13 mouse cellular contexts compared by ENCODE assay signal in genomic region chr19:10909087-10909721, GRCm38 (mm10). TPM values are rescaled to one million over a fixed set of nuclear protein-coding genes. Genes with fewer than 3 reads are reported as not detected.
DNase-seq lines count a peak whose midpoint lies in the region; ATAC-seq and TF ChIP-seq lines count a peak whose summit lies in the region.
"Had no signal": no experiment of that assay in that cellular context is flagged by ENCODE, and none has a peak within 500 bp of the region (broad histone marks: within the 10 kb centered on the region; RNA-seq: fewer than 3 reads in every experiment).

No protein-coding gene starts in this region.

- peak; percentile 11; the same call in 1 of the 2 replicates for ATAC-seq in kidney, embryonic 16.5 days (ENCODE audit: low FRiP score, low TSS enrichment)
- peak; percentile 67 for ATAC-seq in embryonic facial prominence, embryonic 14.5 days (ENCODE audit: low read depth)
- ATAC-seq in intestine, embryonic 14.5 days (replicated peaks; ENCODE audit: low FRiP score, low TSS enrichment, low read depth) = peak; percentile 38; the same call in 1 of the 2 replicates
- ATAC-seq in hindbrain, postnatal 0 days = no peak

- H3K27ac ChIP-seq in kidney, embryonic 16.5 days (ENCODE audit: low read length) = peak overlapping the region; percentile 80
- peak overlapping the region; percentile 84 for H3K27ac ChIP-seq in embryonic facial prominence, embryonic 14.5 days (replicated peaks; ENCODE audit: low read depth, low read length)
- peak overlapping the region; percentile 77 for H3K27ac ChIP-seq in intestine, embryonic 14.5 days (ENCODE audit: low read depth)
- no peak overlapping the region for H3K27ac ChIP-seq in hindbrain, postnatal 0 days
- H3K27ac ChIP-seq: macrophage; neural tube, embryonic 15.5 days had no signal

- no peaks in the 10 kb centered on the region for H3K9me3 ChIP-seq in kidney, embryonic 16.5 days (ENCODE audit: low read length)
- H3K9me3 ChIP-seq in embryonic facial prominence, embryonic 14.5 days (ENCODE audit: control insufficient read depth, low read length) = no peaks in the 10 kb centered on the region
- no peaks in the 10 kb centered on the region for H3K9me3 ChIP-seq in intestine, embryonic 14.5 days (ENCODE audit: control insufficient read depth, low read length)
- no peaks in the 10 kb centered on the region for H3K9me3 ChIP-seq in hindbrain, postnatal 0 days (ENCODE audit: low read length)
- H3K9me3 ChIP-seq: neural tube, embryonic 15.5 days had no signal

- H3K4me2 ChIP-seq in kidney, embryonic 16.5 days (replicated peaks; ENCODE audit: low read depth, low read length) = no peak overlapping the region
- H3K4me2 ChIP-seq in embryonic facial prominence, embryonic 14.5 days (ENCODE audit: low read depth, low read length) = no peak overlapping the region
- no peak overlapping the region for H3K4me2 ChIP-seq in intestine, embryonic 14.5 days (ENCODE audit: low read length)
- no peak overlapping the region for H3K4me2 ChIP-seq in hindbrain, postnatal 0 days (ENCODE audit: low read depth, low read length)
- H3K4me2 ChIP-seq: neural tube, embryonic 15.5 days had no signal

- no peak for DNase-seq in kidney, adult 8-10 months
- DNase-seq in embryonic facial prominence, embryonic 14.5 days (ENCODE audit: low spot score) = peak; percentile 87
- DNase-seq in intestine, embryonic 14.5 days (ENCODE audit: low spot score) = peak; percentile 58
- peak; percentile 4 for DNase-seq in lung, postnatal 25 days (ENCODE audit: low spot score)
- DNase-seq in retina, postnatal 1 day = no peak
- no peak for DNase-seq in hindbrain, postnatal 0 days (ENCODE audit: low spot score)
- DNase-seq: cerebellum, postnatal 36 days; right cerebral cortex, postnatal 4 days; thymus, adult 18-20 months had no signal

- TF ChIP-seq CTCF in hindbrain, postnatal 0 days (IDR thresholded peaks at IDR 0.05; ENCODE audit: low read depth) = no peak

- no peak overlapping the region for H3K9ac ChIP-seq in kidney, embryonic 16.5 days (replicated peaks; ENCODE audit: low read length)
- 0 out of 2 replicates have a peak overlapping the region, but pooled peaks have one; percentile 25 for H3K9ac ChIP-seq in embryonic facial prominence, embryonic 14.5 days (ENCODE audit: low read depth, low read length)
- no peak overlapping the region for H3K9ac ChIP-seq in intestine, embryonic 14.5 days (ENCODE audit: low read length)
- no peak overlapping the region for H3K9ac ChIP-seq in hindbrain, postnatal 0 days (replicated peaks; ENCODE audit: low read length)
- H3K9ac ChIP-seq: neural tube, embryonic 15.5 days had no signal

- H3K36me3 ChIP-seq in kidney, embryonic 16.5 days (ENCODE audit: insufficient read depth, low read length) = peaks cover 14% of the 10 kb centered on the region
- H3K36me3 ChIP-seq in embryonic facial prominence, embryonic 14.5 days (ENCODE audit: control insufficient read depth, insufficient read depth, low read length) = peaks cover 28% of the 10 kb centered on the region
- peaks cover 36% of the 10 kb centered on the region for H3K36me3 ChIP-seq in intestine, embryonic 14.5 days (ENCODE audit: control insufficient read depth, insufficient read depth, low read length)
- H3K36me3 ChIP-seq in hindbrain, postnatal 0 days (ENCODE audit: insufficient read depth, low read length) = peaks cover 25% of the 10 kb centered on the region

- 60% methylated on average over 6 of the region's 6 CpGs for WGBS in kidney, embryonic 16.5 days
- 38% methylated on average over 6 of the region's 6 CpGs for WGBS in embryonic facial prominence, embryonic 14.5 days
- WGBS in intestine, embryonic 14.5 days = 49% methylated on average over 6 of the region's 6 CpGs
- 86% methylated on average over 6 of the region's 6 CpGs for whole genome bisulfite sequencing in hindbrain, postnatal 0 days

- H3K4me3 ChIP-seq in kidney, embryonic 16.5 days (ENCODE audit: low read length) = no peak overlapping the region
- H3K4me3 ChIP-seq in embryonic facial prominence, embryonic 14.5 days (ENCODE audit: low read depth, low read length) = no peak overlapping the region
- no peak overlapping the region for H3K4me3 ChIP-seq in intestine, embryonic 14.5 days (ENCODE audit: low read depth, low read length)
- no peak overlapping the region for H3K4me3 ChIP-seq in hindbrain, postnatal 0 days (ENCODE audit: low read length)
- H3K4me3 ChIP-seq: neural tube, embryonic 15.5 days had no signal

- H3K27me3 ChIP-seq in kidney, embryonic 16.5 days (ENCODE audit: insufficient read depth, low read length) = no peaks in the 10 kb centered on the region
- no peaks in the 10 kb centered on the region for H3K27me3 ChIP-seq in embryonic facial prominence, embryonic 14.5 days (replicated peaks; ENCODE audit: control insufficient read depth, insufficient read depth, low read length)
- no peaks in the 10 kb centered on the region for H3K27me3 ChIP-seq in intestine, embryonic 14.5 days (replicated peaks; ENCODE audit: control insufficient read depth, insufficient read depth, low read length)
- no peaks in the 10 kb centered on the region for H3K27me3 ChIP-seq in hindbrain, postnatal 0 days (ENCODE audit: insufficient read depth, low read length)
- H3K27me3 ChIP-seq: neural tube, embryonic 15.5 days had no signal

- peaks cover 20% of the 10 kb centered on the region for H3K4me1 ChIP-seq in kidney, embryonic 16.5 days (ENCODE audit: insufficient read depth, low read length)
- H3K4me1 ChIP-seq in embryonic facial prominence, embryonic 14.5 days (ENCODE audit: control insufficient read depth, insufficient read depth, low read length) = peaks cover 7% of the 10 kb centered on the region
- H3K4me1 ChIP-seq in intestine, embryonic 14.5 days (replicated peaks; ENCODE audit: control insufficient read depth, insufficient read depth, low read length) = peaks cover 33% of the 10 kb centered on the region
- no peaks in the 10 kb centered on the region for H3K4me1 ChIP-seq in hindbrain, postnatal 0 days (ENCODE audit: insufficient read depth, low read length)
- H3K4me1 ChIP-seq: neural tube, embryonic 15.5 days had no signal

RNA-seq across cellular contexts. Expression of gene Zp1, which starts 11.2 kb away (rescaled TPM):
- polyA plus RNA-seq in kidney, embryonic 16.5 days (2015; fragmentation: Nextera tagmentation; extraction: Ambion mirVana) = not detected in 2 replicates
- 0.17 TPM in 1 of 2 replicates, not detected in the other for polyA plus RNA-seq in embryonic facial prominence, embryonic 14.5 days (2014; fragmentation: Nextera tagmentation; extraction: Ambion mirVana)
- polyA plus RNA-seq in intestine, embryonic 14.5 days (2014; fragmentation: Nextera tagmentation; extraction: Ambion mirVana) = not detected in 2 replicates
- 1.2 TPM in 1 of 2 replicates, not detected in the other for total RNA-seq in hindbrain, postnatal 0 days (2014; rRNA removed)
- 0.50 and 0.60 TPM in 2 replicates for polyA plus RNA-seq in hindbrain, postnatal 0 days (2015; fragmentation: Nextera tagmentation; extraction: Ambion mirVana)
- polyA plus RNA-seq: forebrain, embryonic 11.5 days; macrophage had no signal

RNA-seq across cellular contexts. Expression of gene Prpf19, which starts 14.2 kb away (rescaled TPM):
- 47.6 and 51.3 TPM in 2 replicates for polyA plus RNA-seq in kidney, embryonic 16.5 days (2015; fragmentation: Nextera tagmentation; extraction: Ambion mirVana)
- polyA plus RNA-seq in embryonic facial prominence, embryonic 14.5 days (2014; fragmentation: Nextera tagmentation; extraction: Ambion mirVana) = 41.9 and 46.1 TPM in 2 replicates
- 45.5 TPM in 2 replicates for polyA plus RNA-seq in intestine, embryonic 14.5 days (2014; fragmentation: Nextera tagmentation; extraction: Ambion mirVana)
- 351 and 368 TPM in 2 replicates for total RNA-seq in hindbrain, postnatal 0 days (2014; rRNA removed)
- polyA plus RNA-seq in hindbrain, postnatal 0 days (2015; fragmentation: Nextera tagmentation; extraction: Ambion mirVana) = 37.5 and 40.3 TPM in 2 replicates

RNA-seq across cellular contexts. Expression of gene Tmem109, which starts 27.4 kb away (rescaled TPM):
- 115 and 118 TPM in 2 replicates for polyA plus RNA-seq in kidney, embryonic 16.5 days (2015; fragmentation: Nextera tagmentation; extraction: Ambion mirVana)
- polyA plus RNA-seq in embryonic facial prominence, embryonic 14.5 days (2014; fragmentation: Nextera tagmentation; extraction: Ambion mirVana) = 131 and 137 TPM in 2 replicates
- polyA plus RNA-seq in intestine, embryonic 14.5 days (2014; fragmentation: Nextera tagmentation; extraction: Ambion mirVana) = 91.1 and 91.7 TPM in 2 replicates
- total RNA-seq in hindbrain, postnatal 0 days (2014; rRNA removed) = 25.3 and 27.9 TPM in 2 replicates
- polyA plus RNA-seq in hindbrain, postnatal 0 days (2015; fragmentation: Nextera tagmentation; extraction: Ambion mirVana) = 35.1 and 37.4 TPM in 2 replicates

RNA-seq across cellular contexts. Expression of gene Ptgdr2, which starts 27.8 kb away (rescaled TPM):
- 0.10 TPM in 1 of 2 replicates, not detected in the other for polyA plus RNA-seq in kidney, embryonic 16.5 days (2015; fragmentation: Nextera tagmentation; extraction: Ambion mirVana)
- 0.08 and 0.20 TPM in 2 replicates for polyA plus RNA-seq in embryonic facial prominence, embryonic 14.5 days (2014; fragmentation: Nextera tagmentation; extraction: Ambion mirVana)
- 0.07 TPM in 1 of 2 replicates, not detected in the other for polyA plus RNA-seq in intestine, embryonic 14.5 days (2014; fragmentation: Nextera tagmentation; extraction: Ambion mirVana)
- 0.47 and 1.1 TPM in 2 replicates for total RNA-seq in hindbrain, postnatal 0 days (2014; rRNA removed)
- 0.11 and 0.16 TPM in 2 replicates for polyA plus RNA-seq in hindbrain, postnatal 0 days (2015; fragmentation: Nextera tagmentation; extraction: Ambion mirVana)
- polyA plus RNA-seq: macrophage; neural tube, embryonic 15.5 days had no signal

RNA-seq across cellular contexts. Expression of gene Tmem132a, which starts 39.5 kb away (rescaled TPM):
- polyA plus RNA-seq in kidney, embryonic 16.5 days (2015; fragmentation: Nextera tagmentation; extraction: Ambion mirVana) = 88.6 and 94.4 TPM in 2 replicates
- 58.5 and 67.8 TPM in 2 replicates for polyA plus RNA-seq in embryonic facial prominence, embryonic 14.5 days (2014; fragmentation: Nextera tagmentation; extraction: Ambion mirVana)
- 50.6 and 54.6 TPM in 2 replicates for polyA plus RNA-seq in intestine, embryonic 14.5 days (2014; fragmentation: Nextera tagmentation; extraction: Ambion mirVana)
- total RNA-seq in hindbrain, postnatal 0 days (2014; rRNA removed) = 358 and 359 TPM in 2 replicates
- 131 and 141 TPM in 2 replicates for polyA plus RNA-seq in hindbrain, postnatal 0 days (2015; fragmentation: Nextera tagmentation; extraction: Ambion mirVana)

Comparison
In these comparisons a context has a peak if more than half of its experiments do, and no peak if none do; other contexts are left out.
1. DNase-seq: peak in embryonic facial prominence, embryonic 14.5 days (single experiment), intestine, embryonic 14.5 days (single experiment) and lung, postnatal 25 days (single experiment); none in kidney, adult 8-10 months (0 of 2), retina, postnatal 1 day (single experiment) and hindbrain, postnatal 0 days (single experiment).